Mouse (Mus musculus) G1E (cell line): ENCODE results near the gene Srd5a2. TPM values are rescaled to one million over a fixed set of nuclear protein-coding genes. Genes with fewer than 3 reads are reported as not detected.

Experiments
- ATAC-seq: 2 replicates; pipeline ENCODE4 v1.8.0; 2016; ENCODE audit warnings: mild to moderate bottlenecking; ENCODE audit not compliant: insufficient number of reproducible peaks, poor library complexity, low FRiP score, severe bottlenecking; ENCODE audit errors: extremely low read depth
- DNase-seq: peaks from one replicate; pipeline ENCODE4 v3.0.0; 2012; ENCODE audit warnings: low spot score
- H3K27me3 ChIP-seq: 2 replicates; pipeline ENCODE4 v1.6.1; 2012; ENCODE audit warnings: mild to moderate bottlenecking, low read length, inconsistent platforms; ENCODE audit not compliant: insufficient read depth
- H3K36me3 ChIP-seq: replicated peaks from 2 replicates; pipeline ENCODE3; 2012; ENCODE audit warnings: mild to moderate bottlenecking, inconsistent platforms
- H3K4me1 ChIP-seq: 2 replicates; pipeline ENCODE4 v1.6.1; 2012; ENCODE audit warnings: low read depth, low read length, inconsistent platforms, mixed read lengths; ENCODE audit not compliant: insufficient read depth
- H3K4me3 ChIP-seq: 2 replicates; pipeline ENCODE4 v1.5.1; 2012; ENCODE audit warnings: low read depth, mild to moderate bottlenecking, inconsistent platforms, low read length, moderate library complexity, mixed read lengths
- H3K9me3 ChIP-seq: replicated peaks from 2 replicates; pipeline ENCODE4 v1.6.1; 2012; ENCODE audit warnings: inconsistent platforms
- CTCF ChIP-seq: IDR thresholded peaks from 2 replicates; pipeline ENCODE4 v1.5.1; 2012; ENCODE audit warnings: low read depth, low read length, inconsistent platforms, mixed read lengths
- GATA1 ChIP-seq: IDR thresholded peaks from 2 replicates; pipeline ENCODE4 v1.6.1; 2012; ENCODE audit warnings: borderline replicate concordance, low read length, inconsistent platforms, mixed read lengths
- GATA2 ChIP-seq: IDR thresholded peaks from 2 replicates; pipeline ENCODE4 v1.6.1; 2012; ENCODE audit warnings: low read depth, low read length, inconsistent platforms, borderline replicate concordance
- POLR2AphosphoS5 ChIP-seq: IDR thresholded peaks from 2 replicates; pipeline ENCODE4 v1.6.1; 2012; ENCODE audit warnings: low read depth, low read length, inconsistent platforms; ENCODE audit not compliant: insufficient replicate concordance
- TAL1 ChIP-seq: conservative IDR thresholded peaks from 2 replicates; pipeline ENCODE4 v1.6.1; 2012; ENCODE audit warnings: low read depth, low read length, inconsistent platforms, mixed read lengths
- polyA plus RNA-seq: library from polyadenylated mRNA; stranded (reverse); fragments of >175 nt; gene quantifications from 2 replicates; pipeline ENCODE4 v1.2.3, GENCODE M21; 2012
- total RNA-seq, 2 experiments: library from RNA; stranded (forward) in 1 of 2; stranded (reverse) in 1 of 2; fragments of 200-1000 nt in 1 of 2; fragments of >200 nt in 1 of 2; fragmentation: Nextera tagmentation in 1 of 2; gene quantifications; 2 replicates each; pipeline ENCODE4 v1.2.3; 2014 to 2017

The Srd5a2 gene
- total and polyA plus RNA-seq, 3 experiments: not detected

DNA sequence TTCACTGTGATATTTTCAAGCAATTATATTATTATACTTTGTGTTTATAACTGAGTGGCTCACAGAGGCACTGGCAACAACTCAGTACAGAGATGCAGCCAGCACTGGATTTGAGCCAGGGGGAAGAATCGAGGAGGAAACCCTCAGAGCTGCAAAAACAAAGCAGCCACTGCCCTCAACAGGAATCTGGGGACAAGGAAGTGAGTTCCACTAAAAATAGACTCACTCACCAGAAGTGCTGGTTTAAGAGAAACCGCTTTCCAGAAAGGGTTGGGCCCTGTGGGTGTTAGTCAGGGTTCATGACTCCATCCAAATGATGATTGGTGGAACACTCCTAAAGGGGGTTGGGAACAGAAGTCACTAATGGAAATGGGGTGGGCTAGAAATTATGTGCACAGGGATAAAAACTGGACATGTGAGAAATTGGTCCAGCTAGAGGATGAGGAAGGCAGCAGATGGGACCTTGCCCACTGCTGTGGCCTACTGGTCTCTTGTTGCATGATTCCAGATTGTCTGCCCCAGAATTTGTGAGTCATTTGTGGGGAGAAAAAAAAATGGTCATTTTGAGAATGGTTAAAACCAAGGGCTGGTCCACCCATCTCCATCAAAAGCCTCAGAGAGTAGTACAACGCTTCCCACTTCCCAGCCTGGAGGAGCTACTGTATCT lies 77.2 kb downstream of the Srd5a2 start:
- no peak for TF ChIP-seq GATA1
- no peak for TF ChIP-seq TAL1
- TF ChIP-seq GATA2: no peak
- TF ChIP-seq POLR2AphosphoS5: no peak
- TF ChIP-seq CTCF: no peak
- no peaks in the 10 kb centered on the region for H3K4me1 ChIP-seq
- DNase-seq: no peak
- H3K9me3 ChIP-seq: peaks cover 13% of the 10 kb centered on the region
- H3K27me3 ChIP-seq: no peaks in the 10 kb centered on the region
- H3K4me3 ChIP-seq: no peak overlapping the region
- ATAC-seq: no peak
- H3K36me3 ChIP-seq: no peaks in the 10 kb centered on the region

Other genes starting within 250 kb of the Srd5a2 start
- gene Ehd3, start 243.8 kb downstream of the Srd5a2 start, total RNA-seq (2014; fragmentation: Nextera tagmentation): not detected in 2 replicates
- 0.05 TPM in 1 of 2 replicates, not detected in the other for gene Ehd3, start 243.8 kb downstream of the Srd5a2 start, total RNA-seq (2017)
- gene Ehd3, start 243.8 kb downstream of the Srd5a2 start, polyA plus RNA-seq: 0.01 TPM in 1 of 2 replicates, not detected in the other
- not detected in 2 replicates for gene Xdh, start 97.7 kb downstream of the Srd5a2 start, total RNA-seq (2014; fragmentation: Nextera tagmentation)
- 0.16 and 0.23 TPM in 2 replicates for gene Xdh, start 97.7 kb downstream of the Srd5a2 start, total RNA-seq (2017)
- not detected in 2 replicates for gene Xdh, start 97.7 kb downstream of the Srd5a2 start, polyA plus RNA-seq
- 88.7 and 110 TPM in 2 replicates for gene Memo1, start 247.6 kb upstream of the Srd5a2 start, total RNA-seq (2014; fragmentation: Nextera tagmentation)
- gene Memo1, start 247.6 kb upstream of the Srd5a2 start, total RNA-seq (2017): 194 and 216 TPM in 2 replicates
- gene Memo1, start 247.6 kb upstream of the Srd5a2 start, polyA plus RNA-seq: 61.6 and 76.8 TPM in 2 replicates